Mouse (Mus musculus) liver, adult 2 months (tissue): ENCODE results near the gene Prrxl1.

Experiments
- CTCF ChIP-seq: fragments of 200-500 bp; IDR thresholded peaks from 2 replicates; pipeline ENCODE4 v1.5.1; 2011; ENCODE audit warnings: low read depth, low read length, control low read depth
- POLR2A ChIP-seq: fragments of 200-500 bp; IDR thresholded peaks from 2 replicates; pipeline ENCODE4 v1.6.1; 2011; ENCODE audit warnings: low read length, control low read depth; ENCODE audit not compliant: insufficient read depth; ENCODE audit errors: extremely low read depth

DNA sequence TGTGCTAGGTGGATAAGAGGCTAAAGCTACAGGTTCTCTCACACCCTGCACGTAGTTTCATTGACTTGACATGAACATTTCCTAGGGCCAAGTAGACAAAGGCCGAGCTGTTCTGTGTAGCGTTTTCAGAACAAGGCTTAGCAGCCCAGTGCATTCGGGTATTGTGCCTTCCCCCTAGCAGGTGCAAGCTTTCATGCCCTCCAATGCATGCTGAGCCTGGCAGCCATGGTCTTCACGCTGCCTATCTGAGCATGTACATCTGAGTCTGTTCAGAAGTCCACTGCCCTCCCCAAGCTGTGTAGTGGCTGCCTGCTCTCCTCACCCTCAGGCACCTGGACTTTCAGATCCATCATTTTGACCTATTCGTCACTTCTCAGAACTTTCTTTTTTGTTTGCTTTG lies 35.5 kb upstream of the Prrxl1 start:
- TF ChIP-seq CTCF (no peak), POLR2A (no peak)
